Mouse (Mus musculus): ENCODE measurements around the gene Dnajb1.

The Dnajb1 gene

DNA sequence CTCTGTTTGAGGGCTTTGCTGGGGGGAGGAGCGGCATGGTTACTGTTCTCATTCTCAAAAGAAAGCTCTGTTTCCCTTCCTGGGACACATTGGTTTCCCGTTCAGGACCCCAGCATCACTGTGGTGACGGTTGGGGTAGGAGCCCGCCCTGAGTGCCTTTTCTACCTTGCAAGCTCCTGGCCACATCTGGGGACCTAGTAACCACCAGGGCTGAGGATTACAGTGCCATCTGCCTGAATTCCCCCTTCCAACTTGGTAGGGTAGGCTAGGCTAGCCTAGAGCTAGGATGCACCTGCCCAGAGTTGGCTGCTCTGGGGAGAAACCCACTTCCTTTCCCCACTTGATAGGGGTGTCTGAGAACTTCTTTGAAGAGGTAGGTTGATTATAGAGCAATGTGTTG lies 3.9 kb downstream of the Dnajb1 start:
- DNase-seq (ENCODE audit: inconsistent ontology term): no peak

DNA sequence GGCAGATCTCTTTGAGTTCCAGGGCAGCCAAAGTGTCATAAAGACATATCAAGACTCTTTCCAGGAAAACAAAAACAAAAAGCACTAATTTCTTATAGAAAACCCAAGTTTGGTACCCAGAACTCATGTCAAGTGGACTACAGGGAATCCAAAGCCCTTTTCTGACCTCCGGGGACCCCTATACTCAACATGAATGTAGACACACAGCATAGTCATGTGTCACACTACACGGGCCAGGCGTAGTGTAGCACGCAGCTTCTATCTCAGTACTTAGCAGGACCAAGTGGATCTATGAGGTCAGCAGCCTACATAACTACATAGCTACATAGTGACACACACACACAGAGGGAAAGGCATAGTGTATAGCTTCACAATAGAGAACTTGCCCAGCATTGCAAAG lies 5.7 kb downstream of the Dnajb1 start:
- DNase-seq (ENCODE audit: inconsistent ontology term): no peak

GRCm38 (mm10) chr8:83616625-83617024 lies 8.6 kb downstream of the Dnajb1 start:
- DNase-seq (ENCODE audit: inconsistent ontology term): no peak

- no peak for DNase-seq (ENCODE audit: inconsistent ontology term)
These were observed 9.1 kb downstream of the Dnajb1 start for GRCm38 (mm10) chr8:83617111-83617510.

GRCm38 (mm10) chr8:83618566-83618965 lies 10.6 kb downstream of the Dnajb1 start:
- no peak for DNase-seq (ENCODE audit: inconsistent ontology term)

- DNase-seq (ENCODE audit: inconsistent ontology term): no peak
These were observed 11.7 kb downstream of the Dnajb1 start for GRCm38 (mm10) chr8:83619568-83620285.

DNA sequence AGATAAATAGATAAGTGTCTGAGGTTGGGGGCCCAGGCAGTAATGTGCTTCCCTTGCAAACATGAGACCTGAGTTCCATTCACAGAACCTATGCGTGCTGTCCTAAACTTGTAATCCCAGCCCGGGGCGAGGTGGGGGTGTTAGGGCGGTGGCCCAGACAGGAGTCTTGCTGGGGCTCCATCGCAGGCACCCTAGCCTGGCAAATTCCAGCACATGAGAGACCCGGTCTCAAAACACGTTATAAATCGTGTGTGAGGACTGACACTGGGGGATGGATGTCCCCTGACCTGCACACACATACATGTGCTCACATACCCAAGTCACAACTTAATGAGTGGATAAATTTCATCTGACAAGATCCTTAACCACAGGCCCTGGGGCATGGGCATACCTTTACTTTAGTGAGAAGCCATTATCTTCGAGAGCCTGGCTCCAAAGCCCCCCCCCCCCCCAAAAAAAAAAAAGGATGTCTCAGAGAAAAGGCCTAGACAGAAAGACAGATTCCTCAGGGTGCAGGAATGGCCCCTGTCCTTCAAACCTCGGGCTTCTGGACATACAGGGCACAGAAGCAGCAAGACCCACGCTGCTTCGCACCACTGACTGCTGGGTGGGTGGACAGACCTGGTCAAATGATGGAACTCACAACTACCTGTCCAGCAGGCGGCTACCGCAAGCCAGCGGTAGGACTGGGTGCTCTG lies 13.8 kb downstream of the Dnajb1 start:
- no peak for DNase-seq (ENCODE audit: inconsistent ontology term)

DNA sequence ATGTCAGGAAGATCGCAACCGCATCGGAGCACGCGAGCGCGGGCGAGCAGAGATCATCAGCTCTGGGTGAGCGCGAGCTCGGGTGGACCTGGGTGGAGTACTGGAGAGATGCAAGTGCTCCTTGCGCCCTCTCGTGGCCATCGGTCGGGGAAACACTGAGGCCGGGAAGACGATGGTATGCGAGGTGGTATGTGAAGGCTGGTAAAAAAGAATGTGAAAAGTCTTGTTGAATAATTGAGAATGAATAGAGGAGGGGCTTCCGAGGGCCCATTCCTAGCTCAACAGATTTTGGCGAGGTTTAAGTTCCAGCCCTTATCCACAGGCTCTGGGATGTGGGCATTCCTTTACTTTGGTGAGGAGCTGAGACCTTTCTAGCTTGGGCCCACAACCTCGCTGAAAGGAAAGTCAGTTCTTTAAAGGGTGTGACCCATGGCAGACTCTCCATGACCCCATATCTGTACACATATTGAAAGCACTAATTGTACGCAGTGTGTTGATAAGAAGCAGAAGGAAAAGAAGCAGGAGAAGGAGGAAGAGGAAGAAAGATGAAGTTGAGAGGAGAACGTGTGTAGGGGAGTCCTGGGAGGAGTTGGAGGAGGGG lies 14.5 kb downstream of the Dnajb1 start:
- DNase-seq (ENCODE audit: inconsistent ontology term): peak; percentile 94

DNA sequence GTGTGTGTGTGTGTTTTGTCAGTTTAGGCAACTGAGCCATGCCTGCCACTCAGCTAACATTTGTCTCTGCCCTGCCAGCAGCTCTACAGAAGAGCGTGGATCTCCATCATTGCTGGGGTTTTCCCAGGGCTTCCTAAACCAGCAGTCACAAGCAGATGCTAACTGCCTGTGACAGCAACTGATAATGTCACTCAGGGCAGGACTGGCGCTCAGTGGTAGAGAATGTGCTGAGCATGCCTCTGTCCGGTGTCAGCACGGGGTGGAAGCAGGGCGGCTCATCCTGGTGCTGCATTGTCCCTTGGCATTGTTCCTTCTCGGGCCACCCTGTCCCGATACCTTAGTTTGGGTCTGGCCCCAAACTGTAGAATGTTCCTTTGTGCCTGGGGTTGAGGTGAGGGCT lies 15.6 kb downstream of the Dnajb1 start:
- no peak for DNase-seq (ENCODE audit: inconsistent ontology term)

- no peak for DNase-seq (ENCODE audit: inconsistent ontology term)
These were observed 16.7 kb downstream of the Dnajb1 start for GRCm38 (mm10) chr8:83624739-83625138.

GRCm38 (mm10) chr8:83625676-83626299 lies 17.8 kb downstream of the Dnajb1 start:
- peak; percentile 64 for DNase-seq (ENCODE audit: inconsistent ontology term)

DNA sequence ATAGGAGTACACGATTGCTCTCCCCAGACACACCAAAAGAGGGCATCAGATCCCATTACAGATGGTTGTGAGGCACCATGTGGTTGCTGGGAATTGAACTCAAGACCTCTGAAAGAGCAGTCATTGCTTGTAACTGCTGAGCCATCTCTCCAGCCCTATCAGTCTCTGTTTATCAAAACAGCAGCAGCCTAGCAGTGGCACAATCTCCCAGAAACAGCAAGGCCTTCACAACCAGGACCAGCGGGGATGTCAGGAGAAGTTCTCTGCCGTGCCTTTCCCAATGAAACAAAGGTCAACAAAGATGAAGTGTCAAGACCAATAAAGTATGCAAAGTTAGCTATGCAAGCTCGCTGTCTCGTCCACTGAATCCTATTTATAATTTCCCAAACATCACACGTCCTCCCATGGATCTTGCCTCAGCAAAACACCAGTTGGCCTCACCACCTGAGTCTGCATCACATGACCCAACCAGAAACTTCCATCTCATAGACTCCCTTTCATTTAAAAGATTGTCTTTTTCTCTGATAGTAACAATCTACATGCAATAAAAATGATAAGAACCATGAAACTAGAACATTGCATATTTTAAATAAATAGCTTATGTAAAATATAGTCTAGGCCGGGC lies 24.2 kb downstream of the Dnajb1 start:
- DNase-seq (ENCODE audit: inconsistent ontology term): no peak

GRCm38 (mm10) chr8:83638856-83639255 lies 30.9 kb downstream of the Dnajb1 start:
- peak; percentile 49 for DNase-seq (ENCODE audit: inconsistent ontology term)

DNA sequence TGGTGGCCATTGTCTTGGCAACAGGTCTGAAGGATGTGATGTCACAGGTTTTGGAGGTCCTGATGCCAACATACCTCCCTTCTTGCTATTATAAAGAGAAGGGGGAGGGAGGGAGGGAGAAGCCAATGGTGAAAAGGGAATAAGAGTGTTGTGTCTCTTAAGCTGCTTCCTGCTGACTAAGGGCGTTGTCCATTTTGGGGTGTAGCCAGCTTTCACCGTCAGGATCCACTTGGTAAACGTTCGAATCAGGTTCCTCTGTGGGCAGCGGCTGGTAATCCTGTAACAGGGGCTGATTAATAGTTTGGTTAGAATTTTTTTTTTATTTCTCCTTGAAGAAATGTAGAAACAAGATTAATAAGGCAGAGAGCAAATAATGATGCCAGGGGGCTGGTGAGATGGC lies 31.7 kb downstream of the Dnajb1 start:
- DNase-seq (ENCODE audit: inconsistent ontology term): no peak

DNA sequence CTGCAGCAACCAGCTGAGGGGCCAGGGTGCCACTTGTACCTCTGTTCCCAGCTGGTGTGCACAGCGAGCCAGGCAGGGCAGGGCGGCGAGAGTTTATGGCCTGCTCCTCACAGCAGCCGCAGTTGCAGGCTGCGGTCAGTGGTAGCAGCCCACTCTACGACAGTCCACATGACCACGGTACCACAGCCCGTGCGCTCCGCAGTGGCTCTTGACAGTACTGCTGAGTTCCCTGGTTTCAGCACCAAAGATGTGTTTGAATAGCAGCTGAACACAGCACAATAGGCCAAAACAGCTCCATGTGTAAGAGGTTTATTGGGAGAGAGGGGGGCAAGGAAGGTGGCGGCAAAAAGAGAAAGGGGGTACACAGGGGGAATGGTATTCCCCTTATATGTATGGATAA lies 39.5 kb downstream of the Dnajb1 start:
- DNase-seq (ENCODE audit: inconsistent ontology term): no peak

- no peak for DNase-seq (ENCODE audit: inconsistent ontology term)
These were observed 40.0 kb downstream of the Dnajb1 start for GRCm38 (mm10) chr8:83648031-83648430.

DNA sequence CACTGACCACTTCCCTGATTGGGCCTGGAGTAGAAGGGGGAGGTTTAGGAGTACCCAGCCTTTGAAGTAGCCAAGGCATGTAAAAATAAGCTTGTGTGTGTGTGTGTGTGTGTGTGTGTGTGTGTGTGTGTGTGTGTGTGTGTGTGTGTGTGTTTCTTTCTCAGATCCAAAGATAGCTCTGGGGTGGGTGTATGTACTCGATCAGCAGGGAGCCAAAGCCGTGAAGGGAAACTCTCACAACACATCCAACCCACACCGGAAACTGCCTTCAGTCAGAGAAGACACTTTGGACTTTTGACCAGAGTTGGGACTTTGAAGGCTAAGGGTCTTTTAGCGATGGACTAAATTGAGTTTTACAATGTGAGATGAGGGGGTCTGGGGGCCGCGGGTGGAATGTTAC lies 41.7 kb downstream of the Dnajb1 start:
- DNase-seq (ENCODE audit: inconsistent ontology term): no peak

GRCm38 (mm10) chr8:83652030-83652743 lies 44.2 kb downstream of the Dnajb1 start, which contains the start of gene Gipc1:
Gene Gipc1 (plus strand): TSS chr8:83652677.
- peak; percentile 99 for DNase-seq (ENCODE audit: inconsistent ontology term)

GRCm38 (mm10) chr8:83652744-83653661 lies 45.0 kb downstream of the Dnajb1 start:
- DNase-seq (ENCODE audit: inconsistent ontology term): peak; percentile 55

DNA sequence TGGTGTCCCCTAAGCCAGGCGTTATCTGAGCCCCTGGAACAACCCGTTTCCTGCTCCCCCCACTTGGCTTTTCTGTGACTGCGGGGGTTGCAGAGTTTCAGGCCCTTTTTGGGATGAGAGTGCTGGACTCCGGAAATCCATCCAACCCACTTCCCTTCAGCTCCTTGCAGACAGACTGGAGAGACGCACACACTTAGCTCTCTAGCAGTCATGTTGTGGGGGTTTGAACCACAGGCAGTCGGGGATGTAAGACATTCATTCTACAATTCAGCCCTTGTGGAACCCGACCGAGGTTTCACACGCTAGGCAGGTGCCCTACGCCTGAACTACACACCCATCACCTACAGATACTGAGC lies 45.6 kb downstream of the Dnajb1 start:
- DNase-seq (ENCODE audit: inconsistent ontology term): no peak

Data from Muller cell, postnatal 12 days (primary cell).